Mouse (Mus musculus) left cerebral cortex, adult 18-20 months (tissue): ENCODE data around the gene Foxj1. TPM values are rescaled to one million over a fixed set of nuclear protein-coding genes. Genes with fewer than 3 reads are reported as not detected.

Experiments used
- DNase-seq, 2 experiments: peaks; one replicate each; pipeline ENCODE4 v3.0.0; 2021 to 2022; ENCODE audit warnings: low spot score in 2 of 2, mixed read lengths in 1 of 2
- total RNA-seq, 2 experiments: library from RNA; stranded (reverse); gene quantifications; 2 replicates each; pipeline ENCODE4 v1.2.3; 2021

The Foxj1 gene
- total RNA-seq, 2 experiments from 2014 or later = 3.8 to 3.9 TPM

DNA sequence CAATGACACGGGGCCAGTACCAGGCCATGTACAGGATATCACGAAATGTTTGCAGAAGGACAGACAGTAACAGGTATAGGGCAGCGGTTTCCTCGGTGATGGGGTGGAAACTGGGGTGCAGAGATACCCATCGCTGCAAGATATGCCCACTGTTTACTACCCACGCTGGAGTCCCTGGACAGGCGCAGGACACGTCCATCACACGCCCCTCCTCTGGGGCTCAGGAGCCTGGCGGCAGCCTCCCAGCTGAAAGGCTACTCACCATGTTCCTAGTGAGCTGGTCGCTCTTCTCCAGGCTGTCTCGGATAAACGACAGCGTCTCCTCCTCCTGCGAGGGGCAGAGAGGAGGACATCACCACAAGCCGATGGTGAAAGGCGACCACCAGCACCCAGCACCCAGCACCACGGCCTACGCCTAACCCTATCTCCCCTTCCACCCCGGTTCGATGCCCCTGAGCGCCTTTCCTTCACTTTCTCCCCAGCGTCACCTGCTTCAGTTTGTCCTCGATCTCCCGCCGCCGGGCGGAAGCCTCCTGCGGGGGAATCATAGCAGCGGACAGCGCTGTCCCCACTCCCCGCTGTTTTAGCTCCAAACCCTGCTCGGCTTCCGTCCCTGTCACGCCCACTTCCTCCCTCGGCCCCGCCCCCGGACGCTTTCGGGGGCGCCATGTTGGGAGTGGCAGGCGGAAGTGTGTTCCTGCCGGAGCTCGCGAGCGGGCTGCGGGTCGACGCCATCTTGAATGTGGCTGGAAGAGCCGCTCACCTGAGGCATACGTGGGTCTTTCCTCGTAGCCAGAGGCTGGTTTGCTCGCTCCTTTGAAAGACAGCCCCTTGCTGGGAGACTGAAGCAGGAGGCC lies 28.8 kb downstream of the Foxj1 start:
- peak; percentile 91 to 96 for DNase-seq

DNA sequence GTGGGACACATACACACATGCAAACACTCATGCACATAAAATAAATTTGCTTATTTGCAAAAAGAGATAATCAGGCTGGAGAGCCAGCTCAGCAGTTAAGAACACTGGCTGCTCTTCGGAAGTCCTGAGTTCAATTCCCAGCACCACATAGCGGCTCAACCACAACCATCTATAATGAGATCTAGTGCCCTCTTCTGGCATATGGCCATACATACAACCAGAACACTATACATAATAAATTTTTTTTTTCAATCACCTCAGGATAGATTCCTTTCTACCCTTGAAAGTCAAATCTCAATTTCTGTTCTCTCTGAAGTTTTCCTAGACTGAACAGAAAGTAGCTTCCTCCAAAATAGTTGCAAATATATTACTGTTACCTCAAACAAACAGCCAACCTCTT lies 29.8 kb downstream of the Foxj1 start:
- no peak for DNase-seq

DNA sequence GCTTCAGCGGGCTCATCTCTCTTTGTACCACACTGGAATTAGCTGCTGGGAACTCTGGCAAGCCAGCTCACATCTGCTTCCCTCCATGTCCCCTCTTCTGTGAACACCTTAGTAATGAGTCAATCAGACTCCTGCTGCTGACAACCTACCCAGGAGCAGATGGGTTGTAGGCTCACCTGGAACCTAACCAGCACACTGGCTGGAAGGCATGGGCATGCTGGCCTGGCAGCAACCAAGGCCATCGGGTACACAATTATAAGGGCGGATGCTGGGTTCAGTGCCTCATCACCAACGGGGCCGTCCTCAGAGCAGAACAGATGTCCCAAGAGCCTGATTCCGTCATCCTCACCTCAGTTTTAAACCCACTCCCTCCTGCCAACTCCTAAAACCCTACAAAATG lies 36.6 kb downstream of the Foxj1 start:
- no peak for DNase-seq

DNA sequence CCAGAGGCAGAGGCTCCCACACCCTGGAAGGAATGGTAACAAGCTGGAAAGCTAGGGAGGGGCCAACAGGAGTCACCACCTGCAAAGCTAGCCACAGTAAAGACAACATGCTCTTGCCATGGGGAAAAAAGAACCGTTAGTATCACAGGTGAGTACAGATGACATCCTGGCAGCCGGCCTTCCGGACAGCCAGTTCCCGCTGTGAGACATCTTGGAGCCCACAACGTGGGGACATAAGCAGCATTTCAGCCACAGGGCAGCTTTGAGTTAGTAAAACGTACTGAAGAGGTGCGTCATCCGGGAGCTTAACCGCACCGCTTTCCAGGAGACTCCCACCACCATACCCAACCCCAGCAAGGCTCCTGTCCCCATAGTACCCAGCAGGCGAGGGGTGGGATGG lies 37.0 kb downstream of the Foxj1 start:
- no peak for DNase-seq

DNA sequence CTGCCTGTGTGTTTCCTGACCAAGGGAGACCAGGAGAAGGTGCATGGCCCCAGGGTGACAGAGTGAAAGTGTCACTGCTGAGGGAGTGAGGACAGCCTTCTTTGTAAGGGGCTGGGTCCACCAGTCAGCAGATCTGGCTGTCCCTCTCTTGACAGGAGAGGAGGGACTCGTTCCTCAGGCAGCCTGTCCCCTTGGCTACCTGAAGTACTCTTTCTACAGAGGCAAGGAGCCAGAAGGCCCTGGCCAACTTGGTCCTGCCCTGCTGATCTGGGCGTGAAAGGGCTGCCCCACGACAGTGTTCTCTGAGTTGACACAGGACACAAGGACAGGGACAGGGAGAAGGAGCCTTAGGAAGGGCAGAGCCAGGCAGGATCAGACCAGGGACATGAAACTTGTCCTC lies 38.2 kb downstream of the Foxj1 start:
- DNase-seq = no peak

DNA sequence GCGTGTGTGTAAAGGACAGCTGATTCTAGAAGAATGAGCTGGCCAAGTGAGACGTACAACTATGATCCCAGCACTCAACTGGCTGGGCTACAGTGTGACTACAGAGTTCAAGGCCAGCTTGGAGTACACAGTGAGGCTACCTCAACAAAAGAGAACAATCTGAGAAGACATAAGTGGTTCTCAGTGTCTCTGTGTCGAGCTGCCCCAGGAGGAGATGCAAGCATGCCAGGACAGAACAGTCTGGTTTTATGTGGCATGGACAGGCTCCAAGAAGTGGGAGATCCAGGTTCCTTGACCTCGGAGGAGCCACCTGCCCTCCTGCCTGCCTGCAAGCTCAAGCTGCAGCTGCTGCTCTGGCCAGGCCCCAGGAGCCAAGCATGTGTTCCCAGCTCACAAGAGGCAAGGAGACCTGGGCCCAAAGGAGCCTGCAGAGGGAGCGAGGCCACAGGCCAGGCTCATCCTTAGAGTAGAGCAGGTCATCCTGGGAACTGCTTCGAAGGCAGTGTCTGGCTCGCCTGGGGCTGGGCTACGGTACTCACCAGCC lies 38.9 kb downstream of the Foxj1 start:
- DNase-seq = no peak

DNA sequence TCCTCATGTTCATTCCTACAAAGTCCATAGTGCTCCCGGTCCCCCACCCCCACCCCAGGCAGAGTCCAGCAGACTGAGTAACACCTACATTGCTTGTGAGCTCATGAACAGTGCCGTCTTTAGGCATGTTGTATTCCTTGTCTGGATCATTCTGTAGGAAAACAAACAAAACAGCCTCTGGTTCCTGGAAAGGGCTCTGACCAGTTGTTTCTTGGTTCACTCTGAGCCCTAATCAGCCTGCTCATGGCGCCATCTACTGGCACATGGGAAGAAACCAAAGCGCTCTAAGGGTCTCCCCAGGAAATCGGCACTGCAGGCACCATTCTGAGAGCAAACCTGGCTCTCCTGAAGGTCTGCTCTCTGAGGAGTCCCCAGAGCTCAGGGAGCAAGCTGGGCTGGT lies 40.9 kb downstream of the Foxj1 start:
- DNase-seq = peak; percentile 25 to 48

DNA sequence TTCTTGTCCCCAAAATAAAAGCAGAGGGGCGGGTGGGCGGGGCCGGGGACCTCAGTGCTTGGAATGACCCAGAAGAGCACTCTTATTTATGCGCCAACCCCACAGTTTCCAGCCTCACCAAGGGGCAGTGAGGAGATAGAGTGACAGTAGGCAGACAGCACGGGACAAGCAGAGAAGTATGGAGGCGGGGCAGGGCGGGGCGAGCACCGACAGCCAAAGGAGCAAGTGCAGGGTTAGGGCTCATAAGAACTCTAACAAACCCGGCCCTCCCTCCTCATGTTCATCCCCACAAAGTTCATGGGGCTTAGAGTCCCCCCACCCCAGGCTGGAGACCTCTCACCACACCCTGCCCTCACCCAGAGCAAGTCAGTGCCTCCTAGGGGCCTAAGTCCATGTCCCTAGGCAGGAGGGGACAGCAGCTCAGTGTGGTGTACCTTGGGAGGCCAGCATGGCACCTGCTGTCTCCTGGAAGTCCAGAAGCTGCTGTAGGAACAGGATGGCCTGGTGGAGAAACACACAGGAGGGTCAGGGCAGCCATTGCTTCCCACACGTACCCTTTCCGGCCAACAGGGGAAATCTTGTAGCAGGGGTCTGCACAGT lies 41.6 kb downstream of the Foxj1 start:
- no peak for DNase-seq

DNA sequence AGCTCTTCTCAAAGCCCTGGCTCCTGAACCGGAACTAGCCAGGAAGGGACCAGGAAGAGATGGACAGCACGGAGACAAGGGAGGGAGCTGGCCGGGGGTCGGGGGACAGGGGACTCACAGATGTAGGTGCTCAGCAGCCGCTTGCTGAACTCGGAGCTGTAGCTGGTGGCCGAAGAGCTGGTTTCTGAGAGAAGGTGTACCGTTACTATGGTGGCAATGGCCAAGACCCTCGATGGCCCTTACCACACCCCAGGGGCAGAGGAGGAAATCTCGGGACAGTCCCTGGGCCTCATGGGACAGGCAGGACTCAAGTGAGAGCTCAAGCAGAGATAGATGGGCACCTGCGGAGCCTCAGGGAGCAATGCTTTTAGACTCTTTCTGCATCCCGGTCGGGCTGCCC lies 42.8 kb downstream of the Foxj1 start:
- DNase-seq = no peak

DNA sequence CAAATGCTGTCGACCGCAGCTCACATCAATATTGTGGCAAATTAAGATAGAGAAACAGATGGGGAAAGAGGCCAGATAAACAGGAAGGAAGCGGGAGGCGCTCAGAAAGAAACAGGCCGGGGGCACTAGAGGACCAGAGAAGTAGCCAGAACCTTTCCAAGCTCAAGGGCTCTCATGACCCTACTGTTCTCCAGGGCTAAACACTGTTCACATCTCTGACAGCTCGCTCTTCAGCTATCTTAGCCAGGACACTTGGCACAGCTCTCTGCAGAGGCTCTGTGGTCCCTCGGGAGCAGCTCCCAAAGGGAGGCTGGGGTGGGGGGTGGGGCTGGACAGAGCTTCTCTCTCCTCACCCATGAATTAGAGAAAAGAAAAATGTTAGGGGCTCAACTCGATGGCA lies 44.6 kb downstream of the Foxj1 start:
- DNase-seq = no peak

DNA sequence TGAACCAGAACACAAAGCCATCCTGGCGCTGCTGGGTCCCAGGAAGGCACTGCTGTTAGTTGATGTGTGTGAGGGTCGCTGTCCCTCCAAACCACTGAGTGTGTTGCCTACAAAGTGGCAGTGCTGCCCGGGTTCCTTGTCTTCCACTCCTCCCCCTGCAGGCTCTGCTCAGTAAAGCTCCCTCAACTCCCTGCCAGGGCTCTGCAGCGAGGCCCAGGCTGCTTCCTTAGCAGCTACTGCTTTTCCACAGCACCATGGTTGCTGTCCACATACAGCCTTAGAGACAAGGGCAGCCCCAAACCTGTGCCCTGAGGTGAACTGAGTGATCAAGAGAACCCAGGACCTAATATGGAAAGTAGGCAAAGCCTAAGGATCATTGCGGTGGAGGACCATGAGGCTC lies 47.8 kb downstream of the Foxj1 start:
- DNase-seq = no peak

DNA sequence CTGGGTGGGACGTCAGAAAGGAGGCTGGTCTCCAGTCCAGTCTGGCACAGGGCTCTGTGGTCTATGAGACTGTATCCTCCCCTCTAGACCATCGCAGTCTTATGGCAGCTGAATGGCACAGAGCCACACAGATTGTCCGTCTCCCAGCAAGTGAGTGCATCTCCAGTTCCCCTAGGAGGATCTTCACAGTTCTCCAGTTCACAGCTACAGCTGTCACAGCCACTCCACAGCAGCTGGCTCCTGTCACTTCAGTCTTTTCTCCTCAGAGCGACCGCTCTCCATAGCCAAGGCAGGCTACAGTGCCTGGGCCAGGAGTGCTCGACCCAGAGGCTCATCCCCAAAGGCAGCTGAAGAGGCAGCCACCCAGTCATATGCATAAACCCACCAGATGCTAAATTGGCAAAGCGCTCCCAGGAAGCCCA lies 49.4 kb downstream of the Foxj1 start:
- DNase-seq = no peak

DNA sequence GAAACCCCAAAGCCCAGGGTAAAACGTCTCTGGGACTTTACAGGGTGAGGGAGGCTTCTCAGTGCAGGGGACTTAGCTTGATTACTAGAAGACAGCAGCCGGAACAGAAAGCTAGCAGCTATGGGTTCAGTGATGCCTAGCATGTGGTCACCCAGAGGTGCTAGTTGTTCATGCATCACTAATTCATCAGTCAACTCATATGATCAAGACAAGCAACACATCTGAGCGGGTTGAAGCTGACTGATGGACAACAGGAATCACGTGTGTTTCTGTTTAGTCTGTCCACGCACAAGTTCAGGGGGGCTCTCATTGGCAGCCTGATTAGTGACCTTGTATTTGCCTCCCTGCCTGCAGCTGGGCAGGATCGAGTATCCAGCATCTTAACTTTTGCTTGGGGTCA lies 51.2 kb downstream of the Foxj1 start:
- no peak for DNase-seq

DNA sequence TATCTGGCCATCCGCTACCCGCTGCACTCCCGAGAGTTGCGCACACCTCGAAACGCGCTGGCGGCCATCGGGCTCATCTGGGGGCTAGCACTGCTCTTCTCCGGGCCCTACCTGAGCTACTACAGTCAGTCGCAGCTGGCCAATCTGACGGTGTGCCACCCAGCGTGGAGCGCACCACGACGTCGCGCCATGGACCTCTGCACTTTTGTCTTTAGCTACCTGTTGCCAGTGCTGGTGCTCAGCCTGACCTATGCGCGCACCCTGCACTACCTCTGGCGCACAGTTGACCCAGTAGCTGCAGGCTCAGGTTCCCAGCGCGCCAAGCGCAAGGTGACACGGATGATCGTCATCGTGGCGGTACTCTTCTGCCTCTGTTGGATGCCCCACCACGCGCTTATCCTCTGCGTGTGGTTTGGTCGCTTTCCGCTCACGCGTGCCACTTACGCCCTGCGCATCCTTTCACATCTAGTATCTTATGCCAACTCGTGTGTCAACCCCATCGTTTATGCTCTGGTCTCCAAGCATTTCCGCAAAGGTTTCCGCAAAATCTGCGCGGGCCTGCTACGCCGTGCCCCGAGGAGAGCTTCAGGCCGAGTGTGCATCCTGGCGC lies 52.2 kb downstream of the Foxj1 start:
- no peak for DNase-seq

DNA sequence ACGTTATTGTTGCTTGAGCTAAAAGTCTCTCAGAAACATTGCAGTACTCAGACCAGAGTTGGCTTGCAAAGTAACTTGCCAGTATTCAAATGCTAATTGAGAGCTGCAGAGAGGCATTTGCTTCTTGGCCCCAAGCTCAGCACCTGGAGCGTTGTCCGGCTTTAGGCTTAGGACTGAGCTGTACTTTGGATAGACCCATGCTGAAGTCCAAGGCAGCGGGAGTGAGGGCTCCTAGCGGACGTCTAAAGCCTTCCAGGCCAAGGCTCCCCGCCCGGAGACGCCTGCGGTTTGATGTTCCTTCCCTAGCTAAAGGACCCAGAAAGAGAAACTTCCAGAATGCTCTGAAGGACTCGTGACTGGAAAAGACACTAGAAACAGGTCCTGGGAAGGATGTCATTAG lies 53.1 kb downstream of the Foxj1 start:
- DNase-seq = no peak

DNA sequence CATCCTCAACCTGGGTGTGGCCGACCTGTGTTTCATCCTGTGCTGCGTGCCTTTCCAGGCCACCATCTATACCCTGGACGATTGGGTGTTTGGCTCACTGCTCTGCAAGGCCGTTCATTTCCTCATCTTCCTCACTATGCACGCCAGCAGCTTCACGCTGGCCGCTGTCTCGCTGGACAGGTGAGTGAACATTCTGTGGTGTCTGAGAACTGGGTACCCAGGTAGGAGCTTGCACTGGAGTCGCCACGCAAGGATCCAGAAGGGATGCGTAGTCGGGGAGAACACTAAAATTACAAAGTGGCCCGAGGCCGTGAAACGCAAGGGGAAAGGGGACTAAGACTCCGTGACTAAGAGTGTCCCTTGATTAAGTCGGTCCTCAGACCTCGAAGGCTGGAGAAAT lies 53.5 kb downstream of the Foxj1 start:
- no peak for DNase-seq

DNA sequence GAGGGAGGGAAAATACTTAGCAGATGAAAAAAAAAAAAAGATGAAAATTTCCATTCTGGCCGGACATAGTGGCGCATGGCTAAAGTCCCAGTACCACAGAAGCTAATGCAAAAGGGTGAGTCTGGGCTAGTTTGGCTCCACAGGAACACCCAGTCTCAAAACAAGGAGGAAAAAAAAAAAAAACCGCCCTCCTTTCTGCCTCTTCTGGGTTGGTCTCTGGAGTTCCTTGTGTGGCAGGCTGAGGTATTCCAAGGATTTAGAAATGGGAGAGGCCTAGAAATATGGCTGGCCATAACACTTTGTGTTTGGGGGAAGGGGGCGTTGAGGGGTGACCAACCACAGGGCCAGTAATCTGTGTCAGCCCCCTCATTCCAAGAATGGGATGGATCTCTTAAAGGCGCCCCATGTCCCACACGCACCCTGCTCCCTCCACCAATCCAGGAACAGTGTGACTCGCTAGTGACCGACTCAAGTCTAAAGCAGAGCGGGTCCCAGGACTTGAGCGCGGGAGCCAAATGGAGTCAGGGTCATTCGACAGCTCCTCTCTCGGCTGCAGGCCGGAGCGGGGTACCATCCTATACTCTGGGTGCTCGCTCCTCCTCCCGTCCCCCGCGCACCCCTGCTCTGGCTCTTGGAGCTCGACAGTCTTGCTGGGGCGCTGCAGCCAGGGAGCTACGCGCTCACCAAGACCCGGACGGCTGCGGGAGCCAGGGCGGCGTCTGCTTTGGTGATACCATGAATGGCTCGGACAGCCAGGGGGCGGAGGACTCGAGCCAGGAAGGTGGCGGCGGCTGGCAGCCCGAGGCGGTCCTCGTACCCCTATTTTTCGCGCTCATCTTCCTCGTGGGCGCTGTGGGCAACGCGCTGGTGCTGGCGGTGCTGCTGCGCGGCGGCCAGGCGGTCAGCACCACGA lies 54.2 kb downstream of the Foxj1 start, which contains the start of gene Galr2:
Gene Galr2, plus strand, starts transcription at position 189 of the 913 bp plus-strand sequence.
- no peak for DNase-seq
